Mouse (Mus musculus) kidney, adult 2 months (tissue): ENCODE results near the gene Car11. TPM values are rescaled to one million over a fixed set of nuclear protein-coding genes. Genes with fewer than 3 reads are reported as not detected.

Source experiments
- DNase-seq: peaks from one replicate; pipeline ENCODE4 v3.0.0; 2021
- H3K27ac ChIP-seq: fragments of 200-500 bp; 2 replicates; pipeline ENCODE4 v1.5.1; 2012; ENCODE audit warnings: low read depth, low read length, control low read depth, inconsistent platforms; ENCODE audit not compliant: insufficient read depth
- H3K27me3 ChIP-seq: fragments of 200-500 bp; replicated peaks from 2 replicates; pipeline ENCODE4 v1.6.1; 2012; ENCODE audit warnings: mild to moderate bottlenecking, moderate library complexity, low read length, inconsistent platforms; ENCODE audit not compliant: control insufficient read depth, insufficient read depth
- H3K36me3 ChIP-seq: fragments of 200-500 bp; 2 replicates; pipeline ENCODE4 v1.6.1; 2012; ENCODE audit warnings: mild to moderate bottlenecking, moderate library complexity, low read length, inconsistent platforms; ENCODE audit not compliant: control insufficient read depth, insufficient read depth
- H3K4me1 ChIP-seq: fragments of 200-500 bp; 2 replicates; pipeline ENCODE4 v1.6.1; 2011; ENCODE audit warnings: low read length; ENCODE audit not compliant: control insufficient read depth, insufficient read depth
- H3K4me3 ChIP-seq: fragments of 200-500 bp; 2 replicates; pipeline ENCODE4 v1.5.1; 2011; ENCODE audit warnings: mild to moderate bottlenecking, low read depth, low read length, control low read depth; ENCODE audit not compliant: insufficient read depth
- CTCF ChIP-seq: fragments of 200-500 bp; conservative IDR thresholded peaks from 2 replicates; pipeline ENCODE4 v1.5.1; 2011; ENCODE audit warnings: low read depth, mild to moderate bottlenecking, control low read depth, low read length, moderate library complexity, mixed read lengths; ENCODE audit not compliant: insufficient read depth, insufficient read length
- POLR2A ChIP-seq: fragments of 200-500 bp; IDR thresholded peaks from one replicate; pipeline ENCODE4 v1.6.1; 2011; ENCODE audit warnings: low read depth, low read length, control low read depth
- WGBS: fragments of 180-500 bp; shearing (Covaris S2); methylation state at CpG from one replicate; pipeline ENCODE4 v1.1.7; 2018; 5-methylcytosine and 5-hydroxymethylcytosine counted together
- polyA plus RNA-seq: library from polyadenylated mRNA; depleted of rRNA; stranded (reverse); fragments of >200 nt; gene quantifications from 2 replicates; pipeline ENCODE4 v1.2.3, GENCODE M21; 2012

Car11 gene
- polyA plus RNA-seq, 1 experiment = 8.1 TPM

DNA sequence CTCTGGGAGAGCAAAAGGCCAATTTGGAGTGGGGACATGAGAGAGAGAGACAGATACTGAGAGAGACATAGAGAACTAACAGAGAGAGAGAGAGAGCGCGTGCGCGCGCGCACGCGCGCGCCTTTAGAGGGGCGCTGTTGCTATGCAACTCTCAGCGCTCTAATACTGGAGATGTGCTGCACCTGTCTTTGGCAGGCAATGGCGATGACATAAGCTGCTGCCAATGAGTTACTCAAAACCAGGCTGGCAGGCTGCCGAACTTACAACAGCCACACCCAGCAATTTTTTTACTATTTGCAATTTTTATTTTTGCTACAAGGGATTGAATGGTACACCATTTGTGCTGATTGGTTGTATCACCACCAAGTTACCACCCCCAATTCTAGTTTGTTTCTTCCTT lies 31.9 kb upstream of the Car11 start:
- no peak for TF ChIP-seq POLR2A
- TF ChIP-seq CTCF = no peak
- DNase-seq = no peak
- H3K27me3 ChIP-seq = no peaks in the 10 kb centered on the region
- no peak overlapping the region for H3K27ac ChIP-seq
- H3K4me1 ChIP-seq = no peaks in the 10 kb centered on the region
- WGBS = 86% methylated on average over 14 of the region's 14 CpGs
- no peak overlapping the region for H3K4me3 ChIP-seq
- no peaks in the 10 kb centered on the region for H3K36me3 ChIP-seq

- WGBS = 97% methylated on average over 9 of the region's 9 CpGs
- no peaks in the 10 kb centered on the region for H3K36me3 ChIP-seq
- H3K27me3 ChIP-seq = no peaks in the 10 kb centered on the region
- H3K4me3 ChIP-seq = no peak overlapping the region
- H3K27ac ChIP-seq = no peak overlapping the region
- TF ChIP-seq CTCF = peak; percentile 38
- TF ChIP-seq POLR2A = no peak
- H3K4me1 ChIP-seq = no peaks in the 10 kb centered on the region
- DNase-seq = no peak
Observed at GRCm38 (mm10) chr7:45668921-45669320, 30.7 kb upstream of the Car11 start.

DNA sequence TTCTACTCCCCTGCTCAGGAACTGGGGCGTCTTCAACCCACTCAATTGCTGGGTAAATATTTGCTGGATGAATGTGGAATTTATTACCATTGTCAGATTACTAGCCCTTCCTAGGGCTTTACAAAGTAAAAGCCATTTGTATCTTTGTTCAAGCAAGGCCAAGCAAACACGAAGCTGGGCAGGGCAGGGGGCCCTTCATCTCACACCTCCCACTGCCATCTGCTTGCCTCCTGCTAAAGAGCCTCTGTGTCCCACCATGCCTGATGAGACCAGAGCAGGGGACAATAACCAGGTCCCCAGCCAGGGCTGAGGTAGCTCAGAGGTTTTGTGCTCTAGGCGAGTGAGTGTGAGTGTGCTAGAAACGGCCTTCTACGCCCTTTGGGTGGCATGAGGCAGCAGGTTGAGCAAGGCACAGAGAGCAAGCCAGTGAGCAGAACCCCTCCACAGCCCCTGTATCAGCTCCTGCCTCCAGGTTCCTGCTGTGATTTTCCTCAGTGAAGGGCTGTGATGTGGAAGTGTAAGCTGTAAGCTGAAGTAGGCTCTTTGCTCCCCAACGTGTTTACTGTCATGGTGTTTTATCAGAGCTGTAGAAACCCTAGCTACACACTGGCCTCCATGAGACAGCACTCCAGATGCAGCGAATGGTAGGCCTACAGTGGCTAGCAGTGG lies 21.9 kb upstream of the Car11 start:
- WGBS = 90% methylated on average over 7 of the region's 7 CpGs

GRCm38 (mm10) chr7:45678513-45678912 lies 21.1 kb upstream of the Car11 start:
- Histone ChIP-seq H3K27ac (no peak overlapping the region), H3K4me1 (peaks cover 16% of the 10 kb centered on the region), H3K4me3 (no peak overlapping the region), H3K36me3 (no peaks in the 10 kb centered on the region), H3K27me3 (no peaks in the 10 kb centered on the region)
- 96% methylated on average over 14 of the region's 14 CpGs for WGBS
- no peak for TF ChIP-seq CTCF
- no peak for DNase-seq

More for the DNA sequence above, 21.9 kb upstream of the Car11 start:
- Histone ChIP-seq H3K36me3 (no peaks in the 10 kb centered on the region), H3K4me3 (no peak overlapping the region), H3K27me3 (no peaks in the 10 kb centered on the region), H3K27ac (no peak overlapping the region), H3K4me1 (peaks cover 16% of the 10 kb centered on the region)
- TF ChIP-seq CTCF (no peak), POLR2A (no peak)
- no peak for DNase-seq

- no peak overlapping the region for H3K4me3 ChIP-seq
- no peaks in the 10 kb centered on the region for H3K36me3 ChIP-seq
- 51% methylated on average over 14 of the region's 14 CpGs for WGBS
- DNase-seq = peak; percentile 55
- H3K4me1 ChIP-seq = peaks cover 16% of the 10 kb centered on the region
- no peaks in the 10 kb centered on the region for H3K27me3 ChIP-seq
- TF ChIP-seq POLR2A (no peak), CTCF (no peak)
- peak overlapping the region; percentile 19; the same call in 1 of the 2 replicates for H3K27ac ChIP-seq
Observed at GRCm38 (mm10) chr7:45679966-45680621, 19.5 kb upstream of the Car11 start.

DNA sequence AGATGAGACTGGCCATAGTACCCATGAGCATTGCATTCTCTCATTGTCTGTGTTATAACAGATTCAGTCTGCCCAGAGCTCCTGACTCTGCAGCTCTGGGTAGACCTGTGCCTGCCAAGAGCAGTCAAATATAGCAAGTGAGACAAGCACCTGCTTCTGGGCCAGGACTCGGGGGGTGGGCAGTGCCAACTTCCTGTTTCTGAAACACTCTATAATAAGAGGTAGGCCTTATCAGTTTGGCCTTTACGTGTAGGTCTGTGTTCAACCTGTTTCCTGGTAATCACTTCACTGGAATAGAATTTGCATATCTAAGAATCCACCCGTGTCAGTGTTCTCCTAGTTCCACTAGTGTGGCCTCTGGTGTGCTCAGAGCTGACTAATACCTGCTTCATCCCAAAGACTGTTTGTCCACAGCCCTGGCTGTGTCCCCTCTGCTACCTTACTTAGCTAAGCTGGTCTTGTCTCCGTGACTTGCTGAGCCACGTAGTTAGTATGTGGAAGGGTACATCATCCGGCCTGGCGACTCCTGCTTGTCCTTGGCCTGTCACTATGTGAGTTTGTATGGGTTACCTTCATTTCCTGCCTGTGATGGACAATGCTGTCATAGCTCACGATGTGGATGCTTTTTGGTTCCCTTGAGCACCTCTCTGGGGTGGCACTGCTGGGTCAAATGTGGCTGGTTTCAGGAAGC lies 18.5 kb upstream of the Car11 start:
- DNase-seq = no peak
- H3K36me3 ChIP-seq = no peaks in the 10 kb centered on the region
- H3K4me3 ChIP-seq = no peak overlapping the region
- 76% methylated on average over 8 of the region's 8 CpGs for WGBS
- TF ChIP-seq POLR2A = no peak
- no peak for TF ChIP-seq CTCF
- H3K27me3 ChIP-seq = no peaks in the 10 kb centered on the region
- H3K27ac ChIP-seq = no peak overlapping the region
- peaks cover 16% of the 10 kb centered on the region for H3K4me1 ChIP-seq
